24 mouse cellular contexts compared by ENCODE assay signal in genomic region chr6:121522106-121522705, GRCm38 (mm10). TPM values are rescaled to one million over a fixed set of nuclear protein-coding genes. Genes with fewer than 3 reads are reported as not detected.
"Had no signal": no experiment of that assay in that cellular context is flagged by ENCODE, and none has a peak within 500 bp of the region (broad histone marks: within the 10 kb centered on the region; RNA-seq: fewer than 3 reads in every experiment).

No protein-coding gene starts in this region.

- H3K4me3 ChIP-seq: layer of hippocampus, adult 2 months; limb, embryonic 10.5 days; limb, embryonic 13.5 days; liver, embryonic 12.5 days; liver, embryonic 15.5 days; lung, embryonic 15.5 days; megakaryocyte, embryonic 14.5 days; midbrain, embryonic 10.5 days; midbrain, embryonic 13.5 days; myocyte; neural tube, embryonic 13.5 days; stomach, embryonic 15.5 days had no signal

- H3K27me3 ChIP-seq: limb, embryonic 13.5 days; liver, embryonic 12.5 days; liver, embryonic 15.5 days; lung, embryonic 15.5 days; neural tube, embryonic 13.5 days; stomach, embryonic 15.5 days had no signal

- H3K9me3 ChIP-seq: limb, embryonic 10.5 days; limb, embryonic 13.5 days; liver, embryonic 12.5 days; liver, embryonic 15.5 days; lung, embryonic 15.5 days; megakaryocyte, embryonic 14.5 days; midbrain, embryonic 10.5 days; midbrain, embryonic 13.5 days; neural tube, embryonic 13.5 days; stomach, embryonic 15.5 days had no signal

- H3K36me3 ChIP-seq: limb, embryonic 10.5 days; limb, embryonic 13.5 days; liver, embryonic 12.5 days; liver, embryonic 15.5 days; lung, embryonic 15.5 days; midbrain, embryonic 10.5 days; midbrain, embryonic 13.5 days; neural tube, embryonic 13.5 days; stomach, embryonic 15.5 days had no signal

- H3K4me1 ChIP-seq: limb, embryonic 13.5 days; liver, embryonic 12.5 days; liver, embryonic 15.5 days; megakaryocyte, embryonic 14.5 days; stomach, embryonic 15.5 days had no signal

- DNase-seq: kidney, adult 2 months; kidney, postnatal 25 days; layer of hippocampus, adult 9-11 months; liver; lung, adult 18-20 months; lung, postnatal 10 days; lung, postnatal 36 days; thymus, postnatal 25 days had no signal

- H3K27ac ChIP-seq: kidney, postnatal 0 days; layer of hippocampus, adult 2 months; limb, embryonic 10.5 days; limb, embryonic 13.5 days; liver, embryonic 12.5 days; liver, embryonic 15.5 days; lung, embryonic 15.5 days; midbrain, embryonic 10.5 days; midbrain, embryonic 13.5 days; neural tube, embryonic 13.5 days; stomach, embryonic 15.5 days had no signal

RNA-seq across cellular contexts. Expression of gene Iqsec3, which starts 48.7 kb away (rescaled TPM):
- total RNA-seq: monocyte, adult 5-6 weeks; neutrophil, adult 5-6 weeks had no signal
- polyA plus RNA-seq: liver, embryonic 12.5 days; liver, embryonic 15.5 days; thymus, postnatal 0 days had no signal
